Mouse (Mus musculus) lung, postnatal 25 days (tissue): Measurements from ENCODE around the gene Rhot2.

ENCODE experiments used
- DNase-seq: peaks from one replicate; pipeline ENCODE4 v3.0.0; 2022; ENCODE audit warnings: low spot score

The Rhot2 gene

DNA sequence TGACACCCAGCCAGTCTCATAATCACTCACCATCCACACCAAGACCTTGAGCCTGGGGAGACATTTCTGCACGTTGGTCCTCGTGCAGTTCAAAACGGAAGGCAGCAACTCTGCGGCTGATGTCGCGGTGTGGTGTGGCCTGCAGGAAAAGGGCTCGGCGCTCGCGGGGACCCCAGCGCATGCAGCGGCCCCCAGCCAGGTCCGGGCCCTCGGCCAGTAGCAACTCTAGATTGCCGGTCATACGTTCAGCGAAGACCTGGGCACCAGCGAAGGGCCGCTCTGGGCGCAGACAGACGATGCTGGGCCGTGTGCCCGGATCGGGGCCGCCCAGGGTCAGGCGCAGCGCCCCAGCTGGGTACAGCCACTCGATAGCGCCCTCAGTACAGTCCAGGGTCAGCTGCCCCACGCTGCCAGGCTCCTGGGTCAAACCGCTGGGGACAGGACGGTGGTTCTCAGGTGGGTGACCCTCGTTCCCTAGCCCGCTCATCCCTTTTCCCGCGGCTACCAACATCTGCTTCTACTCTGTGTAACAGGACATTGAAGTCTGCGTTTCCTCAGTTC, 48.4 kb downstream of the Rhot2 start:
- no peak for DNase-seq

DNA sequence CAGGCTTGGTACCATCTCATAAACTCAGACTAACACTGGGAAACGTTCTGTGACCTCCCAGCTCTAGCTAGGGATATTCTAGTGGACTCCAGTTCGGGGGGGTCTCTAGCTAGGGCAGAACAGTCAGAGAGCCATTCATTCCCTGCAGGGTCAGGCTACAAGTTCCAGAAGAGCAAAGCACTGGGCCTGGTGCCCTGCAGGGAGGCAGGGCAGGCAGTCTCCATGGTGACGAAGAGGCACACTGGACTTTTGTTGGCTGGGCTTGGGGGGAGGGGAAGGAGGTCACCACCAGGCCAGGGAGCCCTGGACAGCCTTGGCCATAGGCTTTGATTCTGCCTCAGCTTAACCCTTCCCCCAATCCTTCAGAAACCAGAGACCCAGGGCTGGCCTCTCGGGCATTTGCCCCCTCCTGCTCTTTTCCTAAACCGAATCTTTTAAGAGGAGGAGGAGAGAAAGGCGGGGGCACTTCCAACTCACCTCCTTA, 49.0 kb downstream of the Rhot2 start, which contains the start of gene AC134908.4:
TSS of gene AC134908.4 (minus strand) at position 51 of the 484 bp plus-strand sequence.
- DNase-seq: no peak

GRCm38 (mm10) chr17:25794998-25795397, 49.7 kb downstream of the Rhot2 start:
- DNase-seq: no peak

- no peak for DNase-seq
These were observed 50.5 kb downstream of the Rhot2 start for GRCm38 (mm10) chr17:25794197-25794596.

GRCm38 (mm10) chr17:25792615-25793014, 52.0 kb downstream of the Rhot2 start, which contains the start of gene Fam173a:
TSS of gene Fam173a (minus strand) at chr17:25792901.
- peak; percentile 77 for DNase-seq

DNA sequence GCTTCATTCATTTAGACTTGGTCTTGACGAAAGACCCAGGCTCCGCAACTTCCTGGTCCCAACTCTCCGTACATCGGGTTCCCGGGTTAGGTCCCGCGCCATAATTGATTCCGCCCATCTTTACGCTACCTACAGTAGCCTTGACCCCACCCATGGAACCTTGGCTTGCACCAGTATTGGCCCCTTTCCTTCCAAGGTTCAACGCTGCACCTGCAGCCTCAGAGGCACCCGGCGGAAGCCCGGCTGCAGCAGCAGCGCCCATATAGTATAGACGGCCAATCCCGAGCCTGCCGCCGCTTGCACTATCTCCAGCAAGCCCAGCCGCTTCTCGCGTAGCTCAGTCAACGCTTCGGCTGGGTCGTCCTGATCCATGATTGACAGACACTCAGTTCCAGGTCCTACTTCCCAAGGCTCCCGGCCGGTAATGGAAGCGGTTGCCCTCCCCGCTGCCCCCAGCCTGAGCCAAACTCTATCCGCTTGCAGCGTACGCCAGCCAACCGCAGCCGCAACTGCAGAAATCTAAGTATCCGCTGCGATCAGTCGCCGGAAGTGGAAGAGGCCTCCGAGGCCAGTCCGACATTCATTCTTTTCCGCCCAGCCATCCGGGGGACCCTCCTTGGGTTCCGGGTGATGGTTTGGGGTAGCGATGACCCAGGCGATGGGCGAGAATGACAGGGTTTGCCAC, 52.7 kb downstream of the Rhot2 start:
- DNase-seq: peak; percentile 77

GRCm38 (mm10) chr17:25791320-25791842, 53.3 kb downstream of the Rhot2 start:
- no peak for DNase-seq
